Mouse (Mus musculus): ENCODE results near the gene Zbtb40.

Gene Zbtb40

GRCm38 (mm10) chr4:137033115-137033887 is 15.3 kb downstream of the Zbtb40 start:
- no peak for DNase-seq (ENCODE audit: low read depth, low spot score)

GRCm38 (mm10) chr4:137032456-137032855 is 16.1 kb downstream of the Zbtb40 start:
- DNase-seq (ENCODE audit: low read depth, low spot score) = no peak

GRCm38 (mm10) chr4:137031319-137031718 is 17.3 kb downstream of the Zbtb40 start:
- no peak for DNase-seq (ENCODE audit: low read depth, low spot score)

- DNase-seq (ENCODE audit: low read depth, low spot score) = no peak
These were observed 19.3 kb downstream of the Zbtb40 start for GRCm38 (mm10) chr4:137029348-137029747.

GRCm38 (mm10) chr4:137027051-137027450 is 21.6 kb downstream of the Zbtb40 start:
- no peak for DNase-seq (ENCODE audit: low read depth, low spot score)

GRCm38 (mm10) chr4:137025570-137025969 is 23.0 kb downstream of the Zbtb40 start:
- DNase-seq (ENCODE audit: low read depth, low spot score) = no peak

- DNase-seq (ENCODE audit: low read depth, low spot score) = no peak
These were observed 23.5 kb downstream of the Zbtb40 start for GRCm38 (mm10) chr4:137025133-137025532.

GRCm38 (mm10) chr4:137020065-137020464 is 28.5 kb downstream of the Zbtb40 start:
- no peak for DNase-seq (ENCODE audit: low read depth, low spot score)

- no peak for DNase-seq (ENCODE audit: low read depth, low spot score)
These were observed 32.7 kb downstream of the Zbtb40 start for GRCm38 (mm10) chr4:137015934-137016333.

GRCm38 (mm10) chr4:137015476-137015856 is 33.1 kb downstream of the Zbtb40 start:
- no peak for DNase-seq (ENCODE audit: low read depth, low spot score)

GRCm38 (mm10) chr4:137014654-137015475 is 33.7 kb downstream of the Zbtb40 start:
- no peak for DNase-seq (ENCODE audit: low read depth, low spot score)

GRCm38 (mm10) chr4:137014124-137014523 is 34.5 kb downstream of the Zbtb40 start:
- DNase-seq (ENCODE audit: low read depth, low spot score) = no peak

GRCm38 (mm10) chr4:137006966-137007365 is 41.6 kb downstream of the Zbtb40 start:
- no peak for DNase-seq (ENCODE audit: low read depth, low spot score)

GRCm38 (mm10) chr4:137001825-137002224 is 46.8 kb downstream of the Zbtb40 start:
- no peak for DNase-seq (ENCODE audit: low read depth, low spot score)

- no peak for DNase-seq (ENCODE audit: low read depth, low spot score)
These were observed 47.6 kb downstream of the Zbtb40 start for GRCm38 (mm10) chr4:137001020-137001419.

GRCm38 (mm10) chr4:136998371-136998770 is 50.2 kb downstream of the Zbtb40 start:
- DNase-seq (ENCODE audit: low read depth, low spot score) = no peak

- no peak for DNase-seq (ENCODE audit: low read depth, low spot score)
These were observed 50.8 kb downstream of the Zbtb40 start for GRCm38 (mm10) chr4:136997723-136998345.

GRCm38 (mm10) chr4:136996933-136997332 is 51.7 kb downstream of the Zbtb40 start:
- DNase-seq (ENCODE audit: low read depth, low spot score) = no peak

- DNase-seq (ENCODE audit: low read depth, low spot score) = no peak
These were observed 53.2 kb downstream of the Zbtb40 start for GRCm38 (mm10) chr4:136995361-136995760.

GRCm38 (mm10) chr4:136981993-136982695 is 66.5 kb downstream of the Zbtb40 start:
- no peak for DNase-seq (ENCODE audit: low read depth, low spot score)

- DNase-seq (ENCODE audit: low read depth, low spot score) = peak; percentile 13
These were observed 67.3 kb downstream of the Zbtb40 start for GRCm38 (mm10) chr4:136981347-136981746.

- DNase-seq (ENCODE audit: low read depth, low spot score) = no peak
These were observed 67.7 kb downstream of the Zbtb40 start for GRCm38 (mm10) chr4:136980921-136981320.
